Mouse (Mus musculus) E14TG2a.4 (cell line): ENCODE data around the gene Hist2h2aa2.
A peak's percentile ranks its signal among the peaks of the same experiment; 100 is the strongest.
"Not testable (repeated sequence)": the region's sequence is repeated elsewhere in the genome, so short reads cannot be mapped to it uniquely, and the experiment has no call there.

Experiments used
- H3K27me3 ChIP-seq: 2 replicates; pipeline ENCODE4 v1.6.1; 2014; ENCODE audit warnings: low read length, control low read depth; ENCODE audit not compliant: insufficient read depth
- H3K36me3 ChIP-seq: 2 replicates; pipeline ENCODE4 v1.6.1; 2014; ENCODE audit warnings: low read length, control low read depth; ENCODE audit not compliant: insufficient read depth
- H3K4me1 ChIP-seq: replicated peaks from 2 replicates; pipeline ENCODE4 v1.6.1; 2014; ENCODE audit warnings: low read depth, low read length, control low read depth
- H3K4me3 ChIP-seq: replicated peaks from 2 replicates; pipeline ENCODE4 v1.5.1; 2014; ENCODE audit warnings: mild to moderate bottlenecking, low read length
- H3K9me3 ChIP-seq: 2 replicates; pipeline ENCODE4 v1.6.1; 2014; ENCODE audit warnings: low read length, control low read depth
- CTCF ChIP-seq: conservative IDR thresholded peaks from 2 replicates; pipeline ENCODE4 v1.5.1; 2014; ENCODE audit warnings: low read length
- NANOG ChIP-seq: IDR thresholded peaks from 2 replicates; pipeline ENCODE4 v1.6.1; 2014; ENCODE audit warnings: borderline replicate concordance, low read length, mixed read lengths
- POU5F1 ChIP-seq: IDR thresholded peaks from 2 replicates; pipeline ENCODE4 v1.6.1; 2014; ENCODE audit warnings: low read length, borderline replicate concordance

The Hist2h2aa2 gene

DNA sequence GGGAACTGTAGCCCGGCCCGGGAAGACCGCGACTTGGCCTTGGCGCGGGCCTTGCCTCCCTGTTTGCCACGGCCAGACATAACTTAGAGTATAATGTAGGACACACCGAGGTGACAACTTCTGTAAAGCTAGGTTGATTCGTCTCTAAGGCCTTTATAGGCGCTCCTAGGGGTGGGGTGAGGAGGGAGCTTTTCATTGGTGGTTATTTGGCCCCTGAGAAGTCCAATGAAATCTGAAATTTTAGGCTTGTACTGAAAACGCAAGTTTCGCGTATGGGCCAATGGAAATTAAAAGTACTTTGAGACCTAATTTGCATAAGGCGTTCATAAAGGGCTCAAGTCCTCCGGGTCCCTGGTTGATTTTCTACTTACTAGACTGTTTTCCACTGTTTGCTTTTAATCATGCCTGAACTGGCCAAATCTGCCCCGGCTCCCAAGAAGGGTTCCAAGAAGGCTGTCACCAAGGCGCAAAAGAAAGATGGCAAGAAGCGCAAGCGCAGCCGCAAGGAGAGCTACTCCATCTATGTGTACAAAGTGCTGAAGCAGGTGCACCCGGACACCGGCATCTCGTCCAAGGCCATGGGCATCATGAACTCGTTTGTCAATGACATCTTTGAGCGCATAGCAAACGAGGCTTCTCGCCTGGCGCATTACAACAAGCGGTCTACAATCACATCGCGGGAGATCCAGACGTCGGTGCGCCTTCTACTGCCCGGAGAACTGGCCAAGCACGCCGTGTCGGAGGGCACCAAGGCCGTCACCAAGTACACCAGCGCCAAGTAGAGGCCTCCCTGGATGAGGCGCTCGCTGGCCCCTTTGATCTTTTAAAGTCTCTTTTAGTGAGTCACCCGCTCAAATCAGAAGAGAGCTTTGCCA is 19.1 kb downstream of the Hist2h2aa2 start, which contains the start of the genes Hist2h2ac and Hist2h2be:
TSS of gene Hist2h2ac (minus strand) at position 116 of the 875 bp plus-strand sequence.
TSS of gene Hist2h2be (plus strand) at position 355 of the 875 bp plus-strand sequence.
- Histone ChIP-seq H3K4me3 (peak within 1 kb of the TSS; percentile 84), H3K9me3 (no peaks in the 10 kb centered on the region), H3K27me3 (peaks cover 12% of the 10 kb centered on the region; the same call in 1 of the 2 replicates), H3K36me3 (no peaks in the 10 kb centered on the region), H3K4me1 (peaks cover 43% of the 10 kb centered on the region)
- TF ChIP-seq CTCF (no peak), NANOG (no peak), POU5F1 (no peak)

DNA sequence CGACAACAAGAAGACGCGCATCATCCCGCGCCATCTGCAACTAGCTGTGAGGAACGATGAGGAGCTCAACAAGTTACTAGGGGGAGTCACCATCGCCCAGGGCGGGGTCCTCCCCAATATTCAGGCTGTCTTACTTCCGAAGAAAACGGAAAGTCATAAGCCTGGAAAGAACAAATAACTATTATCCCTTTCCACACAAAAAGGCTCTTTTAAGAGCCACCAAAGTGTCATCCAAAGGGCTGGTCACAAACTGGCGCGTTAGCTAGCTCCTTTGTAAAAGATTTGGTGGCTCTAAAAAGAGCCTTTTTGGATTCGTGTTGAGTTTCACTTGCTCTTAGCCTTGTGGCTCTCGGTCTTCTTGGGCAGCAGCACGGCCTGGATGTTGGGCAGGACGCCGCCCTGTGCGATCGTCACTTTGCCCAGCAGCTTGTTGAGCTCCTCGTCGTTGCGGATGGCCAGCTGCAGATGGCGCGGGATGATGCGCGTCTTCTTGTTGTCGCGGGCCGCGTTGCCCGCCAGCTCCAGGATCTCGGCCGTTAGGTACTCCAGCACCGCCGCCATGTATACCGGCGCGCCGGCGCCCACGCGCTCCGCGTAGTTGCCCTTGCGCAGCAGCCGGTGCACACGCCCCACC is 19.8 kb downstream of the Hist2h2aa2 start:
- not testable (repeated sequence) for H3K36me3 ChIP-seq, H3K9me3 ChIP-seq
- H3K4me1 ChIP-seq: peaks cover 37% of the 10 kb centered on the region
- peak overlapping the region; percentile 84 for H3K4me3 ChIP-seq
- H3K27me3 ChIP-seq: peaks cover 12% of the 10 kb centered on the region; the same call in 1 of the 2 replicates

DNA sequence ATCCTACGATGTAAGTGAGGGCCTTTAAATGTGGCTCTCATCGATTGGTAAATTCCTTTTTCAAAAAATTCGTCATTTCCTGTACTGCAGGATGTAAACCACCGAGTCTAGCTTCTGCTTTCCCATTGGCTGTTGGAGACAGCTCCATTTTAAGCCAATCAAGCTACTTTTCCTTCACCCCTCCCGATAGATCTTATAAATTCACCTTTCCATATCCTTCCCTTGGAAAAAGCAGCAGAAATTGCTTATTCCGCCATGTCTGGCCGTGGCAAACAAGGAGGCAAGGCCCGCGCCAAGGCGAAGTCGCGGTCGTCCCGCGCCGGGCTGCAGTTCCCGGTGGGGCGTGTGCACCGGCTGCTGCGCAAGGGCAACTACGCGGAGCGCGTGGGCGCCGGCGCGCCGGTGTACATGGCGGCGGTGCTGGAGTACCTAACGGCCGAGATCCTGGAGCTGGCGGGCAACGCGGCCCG is 20.4 kb downstream of the Hist2h2aa2 start, which contains the start of the genes Bola1 and Hist2h2ab:
TSS of gene Bola1 (minus strand) at position 49 of the 470 bp plus-strand sequence.
TSS of gene Hist2h2ab (plus strand) at position 205 of the 470 bp plus-strand sequence.
- TF ChIP-seq NANOG: no peak
- no peak for TF ChIP-seq POU5F1
- no peak for TF ChIP-seq CTCF
- Histone ChIP-seq H3K36me3 (no peaks in the 10 kb centered on the region), H3K27me3 (peaks cover 12% of the 10 kb centered on the region; the same call in 1 of the 2 replicates), H3K4me3 (peak within 1 kb of the TSS; percentile 84), H3K9me3 (no peaks in the 10 kb centered on the region), H3K4me1 (peaks cover 35% of the 10 kb centered on the region)

DNA sequence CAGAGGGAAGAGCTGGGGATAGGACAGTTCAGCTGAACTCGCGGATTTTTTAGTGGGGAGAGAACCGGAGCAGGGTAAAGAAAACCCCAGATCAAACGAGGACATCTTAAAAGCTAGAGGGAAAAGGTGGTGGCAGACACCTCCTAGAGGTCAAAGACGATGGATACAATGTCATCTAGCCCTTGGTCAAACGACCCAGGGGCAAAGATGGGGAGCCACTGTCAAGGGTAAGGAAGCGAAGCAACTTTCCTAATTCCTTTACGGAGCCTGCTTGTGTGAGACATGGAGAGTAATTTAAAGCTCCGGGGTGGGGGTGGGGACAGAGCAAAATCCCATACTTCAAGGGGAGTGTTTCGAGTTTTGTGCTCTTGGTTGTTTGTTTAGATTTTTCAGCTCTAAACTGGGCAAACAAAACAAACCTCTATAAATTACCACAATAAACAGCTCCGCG is 20.9 kb downstream of the Hist2h2aa2 start:
- TF ChIP-seq NANOG: no peak
- no peak for TF ChIP-seq CTCF
- no peak for TF ChIP-seq POU5F1
- Histone ChIP-seq H3K27me3 (peaks cover 12% of the 10 kb centered on the region; the same call in 1 of the 2 replicates), H3K36me3 (no peaks in the 10 kb centered on the region), H3K4me1 (peaks cover 35% of the 10 kb centered on the region), H3K9me3 (no peaks in the 10 kb centered on the region), H3K4me3 (peak overlapping the region; percentile 84)

DNA sequence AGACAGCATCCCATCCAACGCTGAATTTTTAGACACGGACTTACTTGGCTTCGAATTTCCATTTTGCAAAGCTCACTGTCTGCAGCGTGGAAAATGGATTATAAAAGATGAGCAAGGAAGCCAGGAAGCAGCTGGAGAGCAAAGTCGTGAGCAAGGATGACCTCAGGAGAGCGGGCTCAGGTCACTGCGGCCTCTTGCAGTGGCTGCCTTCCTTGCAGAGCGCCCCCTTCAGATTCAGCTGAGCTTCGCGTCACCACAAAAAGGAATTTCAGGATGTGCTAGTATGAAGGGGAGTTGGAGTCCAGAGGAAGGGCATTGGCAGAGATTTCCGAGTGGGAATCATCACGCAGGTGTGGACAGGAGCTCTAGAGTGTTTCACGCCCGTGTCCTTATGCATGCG is 30.8 kb downstream of the Hist2h2aa2 start:
- peaks cover 13% of the 10 kb centered on the region for H3K4me1 ChIP-seq
- no peaks in the 10 kb centered on the region for H3K9me3 ChIP-seq
- H3K4me3 ChIP-seq: no peak overlapping the region
- TF ChIP-seq NANOG (no peak), CTCF (peak; percentile 55), POU5F1 (no peak)
- H3K27me3 ChIP-seq: peaks cover 15% of the 10 kb centered on the region
- no peaks in the 10 kb centered on the region for H3K36me3 ChIP-seq

DNA sequence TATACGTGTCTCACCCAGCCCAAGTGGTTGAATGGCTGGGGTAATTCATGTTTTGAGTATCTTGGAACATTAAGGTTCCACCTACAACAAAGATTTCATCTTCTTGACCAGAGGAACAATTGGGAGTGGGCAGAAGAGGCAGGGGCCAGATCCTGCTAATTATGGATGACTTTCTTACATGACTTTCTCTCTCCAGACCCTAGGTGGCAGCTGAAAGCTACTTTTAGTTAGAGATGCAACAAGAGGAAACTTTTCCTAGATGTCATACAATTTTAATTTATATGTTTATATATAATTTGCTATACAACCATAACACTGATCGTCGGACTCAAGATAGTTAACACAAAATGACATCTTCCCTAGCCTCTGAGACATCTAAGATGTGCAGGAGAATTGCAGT is 32.3 kb downstream of the Hist2h2aa2 start:
- no peaks in the 10 kb centered on the region for H3K9me3 ChIP-seq
- peaks cover 8% of the 10 kb centered on the region; the same call in 1 of the 2 replicates for H3K27me3 ChIP-seq
- no peak overlapping the region for H3K4me3 ChIP-seq
- H3K4me1 ChIP-seq: peaks cover 13% of the 10 kb centered on the region
- H3K36me3 ChIP-seq: no peaks in the 10 kb centered on the region
- no peak for TF ChIP-seq POU5F1
- no peak for TF ChIP-seq CTCF
- TF ChIP-seq NANOG: no peak

- Histone ChIP-seq H3K4me3 (no peak overlapping the region), H3K9me3 (no peaks in the 10 kb centered on the region), H3K36me3 (no peaks in the 10 kb centered on the region), H3K27me3 (peaks cover 8% of the 10 kb centered on the region; the same call in 1 of the 2 replicates), H3K4me1 (peaks cover 34% of the 10 kb centered on the region)
- TF ChIP-seq POU5F1: no peak
- TF ChIP-seq CTCF: no peak
Observed at GRCm38 (mm10) chr3:96199731-96200130, 40.3 kb downstream of the Hist2h2aa2 start.

- Histone ChIP-seq H3K4me3 (0 out of 2 replicates have a peak overlapping the region, but pooled peaks have one; percentile 26), H3K27me3 (peaks cover 10% of the 10 kb centered on the region; the same call in 1 of the 2 replicates), H3K4me1 (peaks cover 38% of the 10 kb centered on the region)
- not testable (repeated sequence) for H3K36me3 ChIP-seq, H3K9me3 ChIP-seq
Observed at GRCm38 (mm10) chr3:96198601-96199251, 41.4 kb downstream of the Hist2h2aa2 start.
